ENCODE assay signal across 8 mouse cellular contexts in genomic region chr9:65101686-65102376, GRCm38 (mm10). TPM values are rescaled to one million over a fixed set of nuclear protein-coding genes. Genes with fewer than 3 reads are reported as not detected.
A peak's percentile ranks its signal among the peaks of the same experiment; 100 is the strongest.
DNase-seq lines count a peak whose midpoint lies in the region; ATAC-seq and TF ChIP-seq lines count a peak whose summit lies in the region.

No protein-coding gene starts in this region.

- no peaks in the 10 kb centered on the region for H3K36me3 ChIP-seq in hindbrain, postnatal 0 days (ENCODE audit: insufficient read depth, low read length)
- H3K36me3 ChIP-seq in liver, embryonic 16.5 days (ENCODE audit: control insufficient read depth, insufficient read depth) = no peaks in the 10 kb centered on the region

- peak overlapping the region; percentile 86 for H3K9ac ChIP-seq in hindbrain, postnatal 0 days (replicated peaks; ENCODE audit: low read length)
- H3K9ac ChIP-seq in liver, embryonic 16.5 days (ENCODE audit: low read depth, low read length) = peak overlapping the region; percentile 59

- under 1% methylated on average over 39 of the region's 39 CpGs for WGBS in hindbrain, postnatal 0 days
- under 1% methylated on average over 39 of the region's 39 CpGs for WGBS in liver, embryonic 16.5 days (ENCODE audit: insufficient replicate concordance)

- no peak for TF ChIP-seq CTCF in hindbrain, postnatal 0 days (IDR thresholded peaks at IDR 0.05; ENCODE audit: low read depth)

- peak overlapping the region; percentile 82 for H3K4me3 ChIP-seq in hindbrain, postnatal 0 days (ENCODE audit: low read length)
- H3K4me3 ChIP-seq in liver, embryonic 16.5 days (ENCODE audit: low read depth, low read length) = peak overlapping the region; percentile 61

- peak; percentile 12 to 21 for DNase-seq in lung, adult 18-20 months
- DNase-seq in lung, postnatal 25 days (ENCODE audit: low spot score) = no peak
- peak; percentile 50 to 57 for DNase-seq in cerebellum, postnatal 25 days
- DNase-seq in gastrocnemius, adult 18-20 months (ENCODE audit: low spot score) = peak; percentile 46
- peak; percentile 71 for DNase-seq in hindbrain, postnatal 0 days (ENCODE audit: low spot score)
- DNase-seq in ovary, postnatal 10 days (ENCODE audit: low spot score) = peak; percentile 53
- no peak for DNase-seq in natural killer cell, adult 2 months (ENCODE audit: low spot score in 2 of 2)

- H3K27ac ChIP-seq in hindbrain, postnatal 0 days = peak overlapping the region; percentile 93
- peak overlapping the region; percentile 84 for H3K27ac ChIP-seq in liver, embryonic 16.5 days (ENCODE audit: low read length)

- peak overlapping the region; percentile 92 for H3K4me2 ChIP-seq in hindbrain, postnatal 0 days (ENCODE audit: low read depth, low read length)
- H3K4me2 ChIP-seq in liver, embryonic 16.5 days (ENCODE audit: low read depth, low read length) = peak overlapping the region; percentile 67

- 0 out of 2 replicates have a peak, but pooled peaks cover 10% of the 10 kb centered on the region for H3K4me1 ChIP-seq in hindbrain, postnatal 0 days (ENCODE audit: insufficient read depth, low read length)
- H3K4me1 ChIP-seq in liver, embryonic 16.5 days (ENCODE audit: control insufficient read depth, low read depth, low read length) = no peaks in the 10 kb centered on the region; the same call in 1 of the 2 replicates

- ATAC-seq in hindbrain, postnatal 0 days = peak; percentile 68
- peak; percentile 73 for ATAC-seq in liver, embryonic 16.5 days (ENCODE audit: low read depth)

- H3K27me3 ChIP-seq in hindbrain, postnatal 0 days (ENCODE audit: insufficient read depth, low read length) = no peaks in the 10 kb centered on the region
- H3K27me3 ChIP-seq in liver, embryonic 16.5 days (ENCODE audit: control insufficient read depth, insufficient read depth, low read depth, low read length) = peaks cover 46% of the 10 kb centered on the region

- no peaks in the 10 kb centered on the region for H3K9me3 ChIP-seq in hindbrain, postnatal 0 days (ENCODE audit: low read length)
- peaks cover 3% of the 10 kb centered on the region; the same call in 1 of the 2 replicates for H3K9me3 ChIP-seq in liver, embryonic 16.5 days (replicated peaks; ENCODE audit: control insufficient read depth, low read length)

RNA-seq across cellular contexts. Expression of gene Igdcc4, which starts 0.5 kb away (rescaled TPM):
- total RNA-seq in gastrocnemius, adult 18-20 months (2021) = 10 to 100 TPM; 28.7 to 29.4 TPM
- 51.1 and 56.8 TPM in 2 replicates for total RNA-seq in hindbrain, postnatal 0 days (2014; rRNA removed)
- polyA plus RNA-seq in hindbrain, postnatal 0 days (2015; fragmentation: Nextera tagmentation; extraction: Ambion mirVana) = 12.2 and 13.2 TPM in 2 replicates
- polyA plus RNA-seq in liver, embryonic 16.5 days (2015; fragmentation: Nextera tagmentation; extraction: Ambion mirVana) = 6.8 and 9.4 TPM in 2 replicates

RNA-seq across cellular contexts. Expression of gene Igdcc3, which starts 39.2 kb away (rescaled TPM):
- under 1 TPM; 0.21 to 0.32 TPM for total RNA-seq in gastrocnemius, adult 18-20 months (2021)
- 2.3 and 6.3 TPM in 2 replicates for total RNA-seq in hindbrain, postnatal 0 days (2014; rRNA removed)
- polyA plus RNA-seq in hindbrain, postnatal 0 days (2015; fragmentation: Nextera tagmentation; extraction: Ambion mirVana) = 5.2 and 6.2 TPM in 2 replicates
- 0.04 TPM in 1 of 2 replicates, not detected in the other for polyA plus RNA-seq in liver, embryonic 16.5 days (2015; fragmentation: Nextera tagmentation; extraction: Ambion mirVana)

Comparison
In these comparisons a context has a peak if more than half of its experiments do, and no peak if none do; other contexts are left out.
1. DNase-seq: peak in lung, adult 18-20 months (2 of 2), cerebellum, postnatal 25 days (2 of 2), gastrocnemius, adult 18-20 months (single experiment), hindbrain, postnatal 0 days (single experiment) and ovary, postnatal 10 days (single experiment); none in lung, postnatal 25 days (single experiment) and natural killer cell, adult 2 months (0 of 2).